In the genomic region with DNA sequence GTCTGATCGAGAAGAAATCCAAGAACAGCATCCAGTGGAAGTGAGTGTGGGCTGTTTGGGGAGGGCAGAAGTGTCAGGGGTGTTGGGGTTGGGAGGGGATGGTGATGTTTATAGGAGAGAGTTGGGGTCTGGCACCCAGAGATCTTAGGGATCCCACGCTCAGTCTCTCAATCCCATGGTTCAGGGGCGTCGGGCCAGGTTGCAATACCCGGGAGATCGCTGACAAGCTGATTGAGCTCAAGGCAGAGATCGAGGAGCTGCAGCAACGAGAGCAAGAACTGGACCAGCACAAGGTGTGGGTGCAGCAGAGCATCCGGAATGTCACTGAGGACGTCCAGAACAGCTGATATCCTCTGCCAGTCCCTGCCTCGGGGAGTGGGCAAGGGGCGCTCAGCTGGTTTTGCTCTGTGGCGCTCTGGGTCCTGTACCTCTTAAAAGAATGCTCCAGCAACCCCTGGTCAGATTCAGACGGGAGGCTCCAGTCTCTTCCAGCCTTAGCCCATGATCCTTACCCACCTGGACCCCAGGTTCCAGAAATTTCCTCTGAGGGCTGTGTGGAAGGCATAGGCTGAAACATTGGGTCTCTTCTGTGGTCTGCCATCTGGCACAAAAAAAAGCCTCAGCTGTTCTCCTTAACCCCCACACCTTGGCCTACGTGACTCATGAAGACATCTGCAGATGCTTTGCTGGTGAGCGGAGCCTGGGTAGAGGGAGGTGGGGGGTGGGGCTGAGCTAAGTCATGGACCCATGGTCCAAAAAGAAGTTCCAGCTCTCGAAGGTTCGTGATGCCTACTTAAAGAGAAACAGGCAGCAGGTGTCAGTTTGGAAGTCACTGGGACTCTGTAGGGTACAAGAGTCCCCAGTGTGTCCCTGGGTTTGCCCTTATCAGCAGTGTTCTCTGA, we compare ENCODE assay signal across 8 mouse cellular contexts. TPM values are rescaled to one million over a fixed set of nuclear protein-coding genes. Genes with fewer than 3 reads are reported as not detected.
DNase-seq lines count a peak whose midpoint lies in the region; ATAC-seq and TF ChIP-seq lines count a peak whose summit lies in the region.

No protein-coding gene starts in this region.

- H3K4me2 ChIP-seq in kidney, embryonic 15.5 days = peak overlapping the region; percentile 92
- H3K4me2 ChIP-seq in hindbrain, embryonic 14.5 days (replicated peaks) = peak overlapping the region; percentile 86
- peak overlapping the region; percentile 95 for H3K4me2 ChIP-seq in midbrain, embryonic 14.5 days (ENCODE audit: low read length)

- TF ChIP-seq CTCF in bone marrow macrophage, adult 2 months (IDR thresholded peaks at IDR 0.05; ENCODE audit: low read depth, low read length) = no peak

- H3K36me3 ChIP-seq in kidney, embryonic 15.5 days = peaks cover 51% of the 10 kb centered on the region
- H3K36me3 ChIP-seq in hindbrain, embryonic 14.5 days (replicated peaks; ENCODE audit: control insufficient read depth, insufficient read depth) = peaks cover 42% of the 10 kb centered on the region
- peaks cover 51% of the 10 kb centered on the region for H3K36me3 ChIP-seq in midbrain, embryonic 14.5 days (ENCODE audit: control insufficient read depth, insufficient read depth, low read length)

- peak overlapping the region; percentile 97 for H3K9ac ChIP-seq in kidney, embryonic 15.5 days
- peak overlapping the region; percentile 91 for H3K9ac ChIP-seq in hindbrain, embryonic 14.5 days
- peak overlapping the region; percentile 93 for H3K9ac ChIP-seq in midbrain, embryonic 14.5 days (replicated peaks; ENCODE audit: low read length)

- ATAC-seq in kidney, embryonic 15.5 days (replicated peaks; ENCODE audit: low FRiP score) = no peak
- ATAC-seq in hindbrain, embryonic 14.5 days (ENCODE audit: low FRiP score) = no peak
- no peak for ATAC-seq in midbrain, embryonic 14.5 days (ENCODE audit: low FRiP score, low TSS enrichment)

- no peak for DNase-seq in kidney, postnatal 10 days
- DNase-seq in hindbrain, embryonic 14.5 days (ENCODE audit: low spot score) = no peak
- DNase-seq in midbrain, embryonic 14.5 days = no peak
- DNase-seq in T-cell, adult 2 months (ENCODE audit: low spot score) = no peak
- no peak for DNase-seq in left cerebral cortex, adult 8-10 months (ENCODE audit: low spot score in 2 of 2)
- DNase-seq in kidney, postnatal 4 days = no peak

- H3K4me3 ChIP-seq in kidney, embryonic 15.5 days (replicated peaks) = peak overlapping the region; percentile 100
- peak overlapping the region; percentile 92 for H3K4me3 ChIP-seq in bone marrow macrophage, adult 2 months (ENCODE audit: insufficient read depth, low read length)
- peak overlapping the region; percentile 91 for H3K4me3 ChIP-seq in hindbrain, embryonic 14.5 days (replicated peaks; ENCODE audit: low read length)
- peak overlapping the region; percentile 97 for H3K4me3 ChIP-seq in midbrain, embryonic 14.5 days (replicated peaks; ENCODE audit: low read depth, low read length)

- H3K27me3 ChIP-seq in kidney, embryonic 15.5 days = no peaks in the 10 kb centered on the region
- H3K27me3 ChIP-seq in hindbrain, embryonic 14.5 days (ENCODE audit: control insufficient read depth, insufficient read depth, low read length) = no peaks in the 10 kb centered on the region
- H3K27me3 ChIP-seq in midbrain, embryonic 14.5 days (ENCODE audit: control insufficient read depth, insufficient read depth, low read length) = no peaks in the 10 kb centered on the region

- no peaks in the 10 kb centered on the region for H3K9me3 ChIP-seq in kidney, embryonic 15.5 days (replicated peaks)
- no peaks in the 10 kb centered on the region for H3K9me3 ChIP-seq in hindbrain, embryonic 14.5 days (ENCODE audit: control insufficient read depth, low read length)
- no peaks in the 10 kb centered on the region for H3K9me3 ChIP-seq in midbrain, embryonic 14.5 days (ENCODE audit: control insufficient read depth, low read length)

- H3K27ac ChIP-seq in kidney, embryonic 15.5 days = peak overlapping the region; percentile 3; the same call in 1 of the 2 replicates
- no peak overlapping the region for H3K27ac ChIP-seq in bone marrow macrophage, adult 2 months (ENCODE audit: insufficient read depth, low read depth, low read length)
- H3K27ac ChIP-seq in hindbrain, embryonic 14.5 days = no peak overlapping the region
- H3K27ac ChIP-seq in midbrain, embryonic 14.5 days (replicated peaks; ENCODE audit: low read depth, low read length) = no peak overlapping the region

- 55% methylated on average over 18 of the region's 18 CpGs for whole genome bisulfite sequencing in kidney, embryonic 15.5 days
- WGBS in hindbrain, embryonic 14.5 days = 65% methylated on average over 18 of the region's 18 CpGs
- 60% methylated on average over 18 of the region's 18 CpGs for WGBS in midbrain, embryonic 14.5 days

- peaks cover 26% of the 10 kb centered on the region for H3K4me1 ChIP-seq in kidney, embryonic 15.5 days
- H3K4me1 ChIP-seq in bone marrow macrophage, adult 2 months (ENCODE audit: control insufficient read depth, insufficient read depth, low read length) = peaks cover 39% of the 10 kb centered on the region
- H3K4me1 ChIP-seq in hindbrain, embryonic 14.5 days (replicated peaks; ENCODE audit: control insufficient read depth, insufficient read depth, low read length) = peaks cover 17% of the 10 kb centered on the region
- H3K4me1 ChIP-seq in midbrain, embryonic 14.5 days (ENCODE audit: control insufficient read depth, insufficient read depth, low read length) = peaks cover 12% of the 10 kb centered on the region

- no peak for TF ChIP-seq POLR2A in bone marrow macrophage, adult 2 months (IDR thresholded peaks at IDR 0.05; ENCODE audit: borderline replicate concordance, low read depth, low read length)

RNA-seq across cellular contexts. Expression of gene E2f4, which starts 1.1 kb away (rescaled TPM):
- polyA plus RNA-seq in kidney, embryonic 15.5 days (2015; fragmentation: Nextera tagmentation; extraction: Ambion mirVana) = 88.8 and 103 TPM in 2 replicates
- polyA plus RNA-seq in bone marrow macrophage, adult 2 months (2012; ENCODE audit: insufficient read depth, insufficient read length, missing spikeins) = 40.6 and 47.6 TPM in 2 replicates
- 43.5 and 48.2 TPM in 2 replicates for polyA plus RNA-seq in hindbrain, embryonic 14.5 days (2014; fragmentation: Nextera tagmentation; extraction: Ambion mirVana)
- polyA plus RNA-seq in midbrain, embryonic 14.5 days (2014; fragmentation: Nextera tagmentation; extraction: Ambion mirVana) = 43.9 and 51.7 TPM in 2 replicates
- total RNA-seq in left cerebral cortex, adult 8-10 months (2022) = 10 to 100 TPM; 31.2 to 39.0 (median 34.8) TPM

RNA-seq across cellular contexts. Expression of gene Exoc3l, which starts 2.7 kb away (rescaled TPM):
- 21.6 and 25.4 TPM in 2 replicates for polyA plus RNA-seq in kidney, embryonic 15.5 days (2015; fragmentation: Nextera tagmentation; extraction: Ambion mirVana)
- polyA plus RNA-seq in bone marrow macrophage, adult 2 months (2012; ENCODE audit: insufficient read depth, insufficient read length, missing spikeins) = 0.95 and 1.1 TPM in 2 replicates
- polyA plus RNA-seq in hindbrain, embryonic 14.5 days (2014; fragmentation: Nextera tagmentation; extraction: Ambion mirVana) = 9.5 and 12.2 TPM in 2 replicates
- polyA plus RNA-seq in midbrain, embryonic 14.5 days (2014; fragmentation: Nextera tagmentation; extraction: Ambion mirVana) = 8.6 and 13.1 TPM in 2 replicates
- total RNA-seq in left cerebral cortex, adult 8-10 months (2022) = 1 to 10 TPM; 1.4 to 2.2 (median 1.8) TPM

RNA-seq across cellular contexts. Expression of gene Elmo3, which starts 6.8 kb away (rescaled TPM):
- 10.6 and 11.5 TPM in 2 replicates for polyA plus RNA-seq in kidney, embryonic 15.5 days (2015; fragmentation: Nextera tagmentation; extraction: Ambion mirVana)
- polyA plus RNA-seq in bone marrow macrophage, adult 2 months (2012; ENCODE audit: insufficient read depth, insufficient read length, missing spikeins) = 1.5 and 2.6 TPM in 2 replicates
- polyA plus RNA-seq in hindbrain, embryonic 14.5 days (2014; fragmentation: Nextera tagmentation; extraction: Ambion mirVana) = 1.1 and 1.6 TPM in 2 replicates
- polyA plus RNA-seq in midbrain, embryonic 14.5 days (2014; fragmentation: Nextera tagmentation; extraction: Ambion mirVana) = 0.55 and 1.1 TPM in 2 replicates
- 1 to 10 TPM; 1.5 to 3.0 (median 2.3) TPM for total RNA-seq in left cerebral cortex, adult 8-10 months (2022)

RNA-seq across cellular contexts. Expression of gene 4931428F04Rik, which starts 8.9 kb away (rescaled TPM):
- 10.6 and 12.6 TPM in 2 replicates for polyA plus RNA-seq in kidney, embryonic 15.5 days (2015; fragmentation: Nextera tagmentation; extraction: Ambion mirVana)
- 0.67 and 1.3 TPM in 2 replicates for polyA plus RNA-seq in bone marrow macrophage, adult 2 months (2012; ENCODE audit: insufficient read depth, insufficient read length, missing spikeins)
- polyA plus RNA-seq in hindbrain, embryonic 14.5 days (2014; fragmentation: Nextera tagmentation; extraction: Ambion mirVana) = 101 and 120 TPM in 2 replicates
- 65.7 and 98.8 TPM in 2 replicates for polyA plus RNA-seq in midbrain, embryonic 14.5 days (2014; fragmentation: Nextera tagmentation; extraction: Ambion mirVana)
- 10 to 100 TPM; 22.0 to 26.7 (median 24.2) TPM for total RNA-seq in left cerebral cortex, adult 8-10 months (2022)

RNA-seq across cellular contexts. Expression of gene Nol3, which starts 22.7 kb away (rescaled TPM):
- polyA plus RNA-seq in kidney, embryonic 15.5 days (2015; fragmentation: Nextera tagmentation; extraction: Ambion mirVana) = 0.84 and 1.1 TPM in 2 replicates
- 0.23 TPM in 1 of 2 replicates, not detected in the other for polyA plus RNA-seq in bone marrow macrophage, adult 2 months (2012; ENCODE audit: insufficient read depth, insufficient read length, missing spikeins)
- 4.0 and 4.3 TPM in 2 replicates for polyA plus RNA-seq in hindbrain, embryonic 14.5 days (2014; fragmentation: Nextera tagmentation; extraction: Ambion mirVana)
- 3.0 and 4.2 TPM in 2 replicates for polyA plus RNA-seq in midbrain, embryonic 14.5 days (2014; fragmentation: Nextera tagmentation; extraction: Ambion mirVana)
- 10 to 100 TPM; 10.6 to 13.8 (median 13.1) TPM for total RNA-seq in left cerebral cortex, adult 8-10 months (2022)
